Mouse (Mus musculus) liver, postnatal 0 days (tissue): ENCODE data around the gene Mefv. TPM values are rescaled to one million over a fixed set of nuclear protein-coding genes. Genes with fewer than 3 reads are reported as not detected.
A peak's percentile ranks its signal among the peaks of the same experiment; 100 is the strongest.

ENCODE experiments used
- ATAC-seq: fragments of 200-750 bp; cut with Nextera tagmentation; 2 replicates; pipeline ENCODE4 v1.8.0; 2017; ENCODE audit warnings: mild to moderate bottlenecking, moderate library complexity
- DNase-seq: peaks from one replicate; pipeline ENCODE4 v3.0.0-alpha.2; 2016
- H3K27ac ChIP-seq: fragments of 300-500 bp; sonication (generic); 2 replicates; pipeline ENCODE4 v1.5.1; 2014; ENCODE audit warnings: antibody characterized with exemption, moderate library complexity, mild to moderate bottlenecking, low read depth
- H3K27me3 ChIP-seq: fragments of 300-500 bp; sonication (generic); 2 replicates; pipeline ENCODE4 v1.6.1; 2014; ENCODE audit warnings: low read length, control low read depth, mixed read lengths; ENCODE audit not compliant: insufficient read depth
- H3K36me3 ChIP-seq: fragments of 300-500 bp; sonication (generic); replicated peaks from 2 replicates; pipeline ENCODE4 v1.6.1; 2014; ENCODE audit warnings: mild to moderate bottlenecking, control low read depth, low read length, moderate library complexity, mixed read lengths; ENCODE audit not compliant: insufficient read depth
- H3K4me1 ChIP-seq: fragments of 300-500 bp; sonication (generic); 2 replicates; pipeline ENCODE4 v1.6.1; 2014; ENCODE audit warnings: antibody characterized with exemption, mild to moderate bottlenecking, control low read depth; ENCODE audit not compliant: insufficient read depth
- H3K4me2 ChIP-seq: fragments of 300-500 bp; sonication (generic); 2 replicates; pipeline ENCODE4 v1.6.1; 2014; ENCODE audit warnings: low read depth, mild to moderate bottlenecking, low read length, moderate library complexity, mixed read lengths
- H3K4me3 ChIP-seq: fragments of 300-500 bp; sonication (generic); 2 replicates; pipeline ENCODE4 v1.5.1; 2014; ENCODE audit warnings: low read depth, low read length
- H3K9ac ChIP-seq: fragments of 300-500 bp; sonication (generic); replicated peaks from 2 replicates; pipeline ENCODE4 v1.6.1; 2014; ENCODE audit warnings: mild to moderate bottlenecking, moderate library complexity
- H3K9me3 ChIP-seq: fragments of 300-500 bp; sonication (generic); 2 replicates; pipeline ENCODE4 v1.6.1; 2016; ENCODE audit warnings: mild to moderate bottlenecking, control low read depth, low read length, mixed read lengths
- CTCF ChIP-seq: sonication (generic); IDR thresholded peaks from 2 replicates; pipeline ENCODE4 v1.5.1; 2016; ENCODE audit warnings: antibody characterized with exemption, low read depth
- EP300 ChIP-seq: IDR thresholded peaks from 2 replicates; pipeline ENCODE4 v1.6.1; 2016; ENCODE audit warnings: antibody characterized with exemption, low read depth, mild to moderate bottlenecking
- WGBS: fragments of 180-500 bp; shearing (Covaris S2); extraction: QIAGEN DNeasy Blood & Tissue Kit; methylation state at CpG from one replicate; pipeline ENCODE4 v1.1.7; 2014; ENCODE audit not compliant: insufficient replicate concordance; 5-methylcytosine and 5-hydroxymethylcytosine counted together
- polyA plus RNA-seq: library from polyadenylated mRNA; unstranded; fragments of >200 nt; fragmentation: Nextera tagmentation; extraction: Ambion mirVana; gene quantifications from 2 replicates; pipeline ENCODE4 v1.2.1, GENCODE M21; 2015

Gene Mefv
- polyA plus RNA-seq, 1 experiment from 2014 or later = 0.75 TPM

GRCm38 (mm10) chr16:3733198-3733732, 15.4 kb upstream of the Mefv start:
- no peaks in the 10 kb centered on the region for H3K36me3 ChIP-seq
- WGBS = 61% methylated on average over 1 of the region's 1 CpGs

GRCm38 (mm10) chr16:3732612-3733011, 14.7 kb upstream of the Mefv start:
- no peak for TF ChIP-seq EP300
- TF ChIP-seq CTCF = no peak
- no peak overlapping the region for H3K4me3 ChIP-seq
- H3K36me3 ChIP-seq = no peaks in the 10 kb centered on the region
- 35% methylated on average over 4 of the region's 4 CpGs for WGBS
- no peaks in the 10 kb centered on the region for H3K9me3 ChIP-seq
- H3K27me3 ChIP-seq = no peaks in the 10 kb centered on the region
- no peak overlapping the region for H3K4me2 ChIP-seq
- H3K9ac ChIP-seq = no peak overlapping the region
- H3K4me1 ChIP-seq = no peaks in the 10 kb centered on the region
- peak; percentile 33; the same call in 1 of the 2 replicates for ATAC-seq
- H3K27ac ChIP-seq = no peak overlapping the region
- no peak for DNase-seq

More at GRCm38 (mm10) chr16:3733198-3733732, 15.4 kb upstream of the Mefv start:
- no peaks in the 10 kb centered on the region for H3K27me3 ChIP-seq
- H3K27ac ChIP-seq = peak overlapping the region; percentile 34; the same call in 1 of the 2 replicates
- H3K9ac ChIP-seq = no peak overlapping the region
- H3K9me3 ChIP-seq = no peaks in the 10 kb centered on the region
- H3K4me1 ChIP-seq = no peaks in the 10 kb centered on the region
- no peak for DNase-seq
- no peak overlapping the region for H3K4me3 ChIP-seq
- TF ChIP-seq EP300 (no peak), CTCF (no peak)
- H3K4me2 ChIP-seq = no peak overlapping the region
- no peak for ATAC-seq

GRCm38 (mm10) chr16:3727980-3728720, 10.3 kb upstream of the Mefv start:
- no peak overlapping the region for H3K27ac ChIP-seq
- H3K4me1 ChIP-seq = no peaks in the 10 kb centered on the region
- H3K9ac ChIP-seq = no peak overlapping the region
- no peak for TF ChIP-seq EP300
- no peak for TF ChIP-seq CTCF
- no peaks in the 10 kb centered on the region for H3K36me3 ChIP-seq
- H3K4me2 ChIP-seq = no peak overlapping the region
- DNase-seq (no peak), ATAC-seq (no peak)
- 76% methylated on average over 6 of the region's 6 CpGs for WGBS
- H3K9me3 ChIP-seq = no peaks in the 10 kb centered on the region
- no peak overlapping the region for H3K4me3 ChIP-seq
- H3K27me3 ChIP-seq = no peaks in the 10 kb centered on the region

- 40% methylated on average over 3 of the region's 3 CpGs for WGBS
- no peaks in the 10 kb centered on the region for H3K36me3 ChIP-seq
- no peak overlapping the region for H3K9ac ChIP-seq
- H3K4me1 ChIP-seq = no peaks in the 10 kb centered on the region
- H3K27ac ChIP-seq = no peak overlapping the region
- no peaks in the 10 kb centered on the region for H3K9me3 ChIP-seq
- ATAC-seq (no peak), DNase-seq (no peak)
- TF ChIP-seq CTCF (no peak), EP300 (no peak)
- no peaks in the 10 kb centered on the region for H3K27me3 ChIP-seq
- H3K4me3 ChIP-seq = no peak overlapping the region
- no peak overlapping the region for H3K4me2 ChIP-seq
Observed at GRCm38 (mm10) chr16:3723231-3723630, 5.3 kb upstream of the Mefv start.

- H3K4me2 ChIP-seq = no peak overlapping the region
- no peak overlapping the region for H3K4me3 ChIP-seq
- H3K9me3 ChIP-seq = no peaks in the 10 kb centered on the region
- no peaks in the 10 kb centered on the region for H3K36me3 ChIP-seq
- H3K9ac ChIP-seq = no peak overlapping the region
- no peaks in the 10 kb centered on the region for H3K4me1 ChIP-seq
- H3K27ac ChIP-seq = peak overlapping the region; percentile 34; the same call in 1 of the 2 replicates
- TF ChIP-seq EP300 = no peak
- TF ChIP-seq CTCF = no peak
- H3K27me3 ChIP-seq = no peaks in the 10 kb centered on the region
- DNase-seq = no peak
- 38% methylated on average over 2 of the region's 2 CpGs for WGBS
- no peak for ATAC-seq
Observed at GRCm38 (mm10) chr16:3714731-3715130, 3.2 kb downstream of the Mefv start.

- Histone ChIP-seq H3K4me1 (no peaks in the 10 kb centered on the region), H3K4me2 (no peak overlapping the region), H3K4me3 (no peak overlapping the region), H3K9me3 (no peaks in the 10 kb centered on the region), H3K9ac (no peak overlapping the region), H3K27ac (no peak overlapping the region), H3K36me3 (no peaks in the 10 kb centered on the region), H3K27me3 (no peaks in the 10 kb centered on the region)
- DNase-seq = no peak
- TF ChIP-seq EP300 (no peak), CTCF (no peak)
- 36% methylated on average over 6 of the region's 6 CpGs for WGBS
- no peak for ATAC-seq
Observed at GRCm38 (mm10) chr16:3706680-3707079, 11.2 kb downstream of the Mefv start.
